Mouse (Mus musculus) hindbrain, postnatal 0 days (tissue): ENCODE data around the gene Psmb3. TPM values are rescaled to one million over a fixed set of nuclear protein-coding genes. Genes with fewer than 3 reads are reported as not detected.
"Not testable (repeated sequence)": the region's sequence is repeated elsewhere in the genome, so short reads cannot be mapped to it uniquely, and the experiment has no call there.

Source experiments
- ATAC-seq: fragments of 200-750 bp; cut with Nextera tagmentation; 2 replicates; pipeline ENCODE4 v1.8.0; 2017; ENCODE audit warnings: mild to moderate bottlenecking, moderate TSS enrichment, moderate library complexity
- DNase-seq: peaks from one replicate; pipeline ENCODE4 v3.0.0-alpha.2; 2015; ENCODE audit warnings: low spot score
- H3K27ac ChIP-seq: fragments of 300-500 bp; sonication (generic); 2 replicates; pipeline ENCODE4 v1.5.1; 2014; ENCODE audit warnings: mild to moderate bottlenecking
- H3K27me3 ChIP-seq: fragments of 300-500 bp; sonication (generic); 2 replicates; pipeline ENCODE4 v1.6.1; 2014; ENCODE audit warnings: low read length, mixed read lengths; ENCODE audit not compliant: insufficient read depth
- H3K36me3 ChIP-seq: fragments of 300-500 bp; sonication (generic); 2 replicates; pipeline ENCODE4 v1.6.1; 2014; ENCODE audit warnings: low read length, mixed read lengths; ENCODE audit not compliant: insufficient read depth
- H3K4me1 ChIP-seq: fragments of 300-500 bp; sonication (generic); 2 replicates; pipeline ENCODE4 v1.6.1; 2014; ENCODE audit warnings: antibody characterized with exemption, low read length, mixed read lengths; ENCODE audit not compliant: insufficient read depth
- H3K4me2 ChIP-seq: fragments of 300-500 bp; sonication (generic); 2 replicates; pipeline ENCODE4 v1.6.1; 2014; ENCODE audit warnings: low read depth, mild to moderate bottlenecking, low read length, moderate library complexity, mixed read lengths
- H3K4me3 ChIP-seq: fragments of 300-500 bp; sonication (generic); 2 replicates; pipeline ENCODE4 v1.5.1; 2014; ENCODE audit warnings: low read length
- H3K9ac ChIP-seq: fragments of 300-500 bp; sonication (generic); replicated peaks from 2 replicates; pipeline ENCODE4 v1.6.1; 2014; ENCODE audit warnings: mild to moderate bottlenecking, low read length, moderate library complexity, mixed read lengths
- H3K9me3 ChIP-seq: fragments of 300-500 bp; sonication (generic); 2 replicates; pipeline ENCODE4 v1.6.1; 2016; ENCODE audit warnings: low read length, mixed read lengths
- CTCF ChIP-seq: IDR thresholded peaks from 2 replicates; pipeline ENCODE4 v1.5.1; 2016; ENCODE audit warnings: antibody characterized with exemption, control low read depth, low read depth
- WGBS: fragments of 180-500 bp; shearing (Covaris S2); extraction: QIAGEN DNeasy Blood & Tissue Kit; methylation state at CpG from one replicate; pipeline ENCODE4 v1.1.7; 2014; 5-methylcytosine and 5-hydroxymethylcytosine counted together
- polyA plus RNA-seq: library from polyadenylated mRNA; unstranded; fragments of >200 nt; fragmentation: Nextera tagmentation; extraction: Ambion mirVana; gene quantifications from 2 replicates; pipeline ENCODE4 v1.2.1, GENCODE M21; 2015
- total RNA-seq: library from RNA; depleted of rRNA; stranded (reverse); fragments of >200 nt; gene quantifications from 2 replicates; pipeline ENCODE4 v1.2.3, GENCODE M21; 2014

Gene Psmb3
- total and polyA plus RNA-seq, 2 experiments from 2014 or later: 498 to 523 TPM

DNA sequence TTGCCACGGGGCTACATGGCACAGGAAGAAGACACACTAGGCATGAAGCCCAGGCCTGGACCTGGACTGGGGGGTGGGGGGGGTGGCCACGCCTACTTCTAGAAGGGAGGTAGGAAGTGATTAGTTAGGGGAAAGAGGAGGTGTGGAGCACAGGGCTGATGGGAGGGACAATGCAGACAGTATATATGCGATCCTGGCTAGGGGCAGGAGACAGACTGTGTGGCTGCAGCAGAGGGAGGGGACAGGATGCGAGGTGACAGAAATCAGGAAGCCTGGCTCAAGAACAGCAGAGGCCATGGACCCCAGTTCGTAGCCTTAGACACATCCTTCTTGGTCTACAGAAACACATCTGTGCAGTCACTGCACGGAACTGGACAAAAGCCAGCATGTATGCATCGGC is 20.5 kb downstream of the Psmb3 start:
- ATAC-seq (no peak), DNase-seq (no peak)
- no peaks in the 10 kb centered on the region for H3K9me3 ChIP-seq
- TF ChIP-seq CTCF: no peak
- 77% methylated on average over 7 of the region's 7 CpGs for WGBS
- no peak overlapping the region for H3K4me3 ChIP-seq
- H3K4me1 ChIP-seq: no peaks in the 10 kb centered on the region
- H3K27me3 ChIP-seq: no peaks in the 10 kb centered on the region
- no peak overlapping the region for H3K4me2 ChIP-seq
- no peak overlapping the region for H3K27ac ChIP-seq
- H3K36me3 ChIP-seq: peaks cover 80% of the 10 kb centered on the region
- H3K9ac ChIP-seq: no peak overlapping the region

DNA sequence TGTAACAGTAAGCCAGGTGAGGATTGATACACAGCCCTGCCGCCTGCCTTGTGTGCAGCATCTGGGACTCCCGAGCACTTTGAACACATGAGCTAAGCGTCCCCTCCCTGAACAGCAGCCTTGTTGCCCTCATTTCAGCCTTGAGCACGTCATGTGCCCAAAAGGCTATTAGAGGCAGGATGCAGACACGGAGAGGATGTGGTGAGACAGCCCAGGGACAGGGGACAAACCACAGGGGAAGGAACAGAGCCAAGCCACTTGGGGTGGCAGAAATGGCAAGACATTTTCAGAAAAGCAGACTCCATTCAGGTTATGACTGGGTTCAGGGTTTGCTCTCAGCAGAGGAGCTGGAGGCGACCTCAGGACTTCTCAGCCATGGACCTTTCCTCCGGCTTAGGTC is 25.1 kb downstream of the Psmb3 start:
- no peak for ATAC-seq
- Histone ChIP-seq H3K27me3 (no peaks in the 10 kb centered on the region), H3K27ac (no peak overlapping the region), H3K9me3 (no peaks in the 10 kb centered on the region), H3K4me1 (no peaks in the 10 kb centered on the region), H3K9ac (no peak overlapping the region), H3K36me3 (peaks cover 69% of the 10 kb centered on the region), H3K4me2 (no peak overlapping the region), H3K4me3 (no peak overlapping the region)
- WGBS: 87% methylated on average over 7 of the region's 7 CpGs
- no peak for TF ChIP-seq CTCF
- DNase-seq: no peak

DNA sequence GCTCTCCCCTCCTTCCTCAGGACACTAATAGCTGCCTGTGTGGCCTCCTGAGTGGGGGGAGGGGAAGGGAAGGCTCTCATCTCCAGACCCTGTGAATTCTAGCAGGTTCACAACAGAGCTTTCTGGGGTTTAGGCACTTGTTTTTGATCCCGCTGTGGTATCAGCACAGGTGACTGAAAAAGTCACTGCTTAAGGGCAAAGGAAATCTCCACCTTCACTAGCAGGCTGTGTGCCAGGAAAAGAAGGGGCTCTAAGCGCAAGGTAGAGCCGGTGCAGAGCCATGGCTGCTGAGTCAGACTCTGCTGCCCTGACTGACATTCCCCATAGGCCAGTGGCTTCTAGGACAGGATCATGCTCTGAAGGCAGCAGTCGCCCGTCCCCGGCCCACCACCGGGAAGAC is 25.5 kb downstream of the Psmb3 start:
- Histone ChIP-seq H3K4me2 (no peak overlapping the region), H3K4me1 (no peaks in the 10 kb centered on the region), H3K36me3 (peaks cover 65% of the 10 kb centered on the region), H3K27ac (no peak overlapping the region), H3K4me3 (no peak overlapping the region), H3K27me3 (no peaks in the 10 kb centered on the region), H3K9ac (no peak overlapping the region), H3K9me3 (no peaks in the 10 kb centered on the region)
- no peak for TF ChIP-seq CTCF
- ATAC-seq (no peak), DNase-seq (no peak)
- 94% methylated on average over 7 of the region's 7 CpGs for WGBS

DNA sequence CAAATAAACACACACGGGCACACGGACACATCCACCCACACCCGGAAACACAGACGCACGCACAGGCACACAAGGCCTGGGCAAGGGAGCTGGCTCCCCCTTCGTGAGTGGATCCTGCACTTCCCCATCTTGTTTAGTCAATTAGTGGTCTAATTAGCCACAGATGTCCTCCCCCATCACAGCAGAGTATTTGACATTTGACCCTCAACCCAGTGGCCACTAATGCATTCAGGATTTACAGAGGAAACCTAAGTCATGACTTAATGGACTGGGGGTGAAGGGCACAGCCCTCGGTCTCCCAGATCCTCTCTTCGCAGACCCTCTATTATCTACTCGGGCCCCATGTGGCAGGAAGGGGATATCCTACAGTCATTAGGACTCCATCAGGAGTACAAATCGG is 30.5 kb downstream of the Psmb3 start:
- WGBS: 60% methylated on average over 10 of the region's 10 CpGs
- no peak overlapping the region for H3K27ac ChIP-seq
- no peak overlapping the region for H3K4me3 ChIP-seq
- TF ChIP-seq CTCF: no peak
- H3K4me2 ChIP-seq: no peak overlapping the region
- ATAC-seq (no peak), DNase-seq (no peak)
- H3K9me3 ChIP-seq: no peaks in the 10 kb centered on the region
- no peak overlapping the region for H3K9ac ChIP-seq
- no peaks in the 10 kb centered on the region for H3K4me1 ChIP-seq
- no peaks in the 10 kb centered on the region for H3K27me3 ChIP-seq
- H3K36me3 ChIP-seq: peaks cover 27% of the 10 kb centered on the region

DNA sequence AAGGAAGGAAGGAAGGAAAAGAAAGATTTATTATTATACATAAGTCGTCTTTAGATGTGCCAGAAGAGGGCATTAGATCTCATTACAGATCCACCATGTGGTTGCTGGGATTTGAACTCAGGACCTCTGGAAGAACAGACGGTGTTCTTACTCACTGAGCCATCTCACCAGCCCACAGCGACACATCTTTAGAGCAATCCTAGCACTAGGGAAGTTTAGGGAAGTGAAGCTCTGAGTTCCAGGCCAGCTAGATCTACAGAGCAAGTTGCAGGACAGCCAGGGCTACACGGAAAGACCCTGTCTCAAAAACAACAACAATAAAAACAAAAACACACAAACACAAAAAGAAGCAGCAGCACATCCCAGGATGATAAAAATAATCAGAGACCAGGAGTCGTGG is 31.6 kb downstream of the Psmb3 start:
- not testable (repeated sequence) for H3K27ac ChIP-seq, H3K9ac ChIP-seq, DNase-seq, ATAC-seq, H3K4me3 ChIP-seq, H3K4me2 ChIP-seq, H3K4me1 ChIP-seq, H3K9me3 ChIP-seq, H3K27me3 ChIP-seq
- 89% methylated on average over 5 of the region's 5 CpGs for WGBS
- peaks cover 20% of the 10 kb centered on the region for H3K36me3 ChIP-seq

DNA sequence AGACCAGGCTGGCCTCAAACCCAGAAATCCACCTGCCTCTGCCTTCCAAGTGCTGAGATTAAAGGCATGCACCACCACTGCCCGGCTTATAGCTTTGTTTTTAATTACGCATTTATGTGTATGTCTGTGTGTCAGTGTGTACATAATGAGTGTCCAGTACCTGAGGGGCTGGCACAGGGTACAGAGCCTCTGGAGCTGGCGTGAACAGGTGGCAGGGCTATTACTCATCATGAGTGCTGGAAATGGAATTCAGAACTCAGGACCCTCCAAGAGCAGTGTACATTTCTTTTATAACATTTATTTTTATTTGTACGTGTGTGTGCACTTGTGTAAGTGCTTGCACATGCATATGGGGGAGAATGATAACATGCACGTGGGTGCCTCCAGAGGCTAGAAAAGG is 33.4 kb downstream of the Psmb3 start:
- no peak overlapping the region for H3K27ac ChIP-seq
- H3K4me1 ChIP-seq: no peaks in the 10 kb centered on the region
- no peak for ATAC-seq
- no peak overlapping the region for H3K4me2 ChIP-seq
- peaks cover 8% of the 10 kb centered on the region for H3K36me3 ChIP-seq
- no peak for DNase-seq
- no peak for TF ChIP-seq CTCF
- no peaks in the 10 kb centered on the region for H3K9me3 ChIP-seq
- no peak overlapping the region for H3K4me3 ChIP-seq
- no peak overlapping the region for H3K9ac ChIP-seq
- no peaks in the 10 kb centered on the region for H3K27me3 ChIP-seq
- WGBS: 87% methylated on average over 5 of the region's 5 CpGs

DNA sequence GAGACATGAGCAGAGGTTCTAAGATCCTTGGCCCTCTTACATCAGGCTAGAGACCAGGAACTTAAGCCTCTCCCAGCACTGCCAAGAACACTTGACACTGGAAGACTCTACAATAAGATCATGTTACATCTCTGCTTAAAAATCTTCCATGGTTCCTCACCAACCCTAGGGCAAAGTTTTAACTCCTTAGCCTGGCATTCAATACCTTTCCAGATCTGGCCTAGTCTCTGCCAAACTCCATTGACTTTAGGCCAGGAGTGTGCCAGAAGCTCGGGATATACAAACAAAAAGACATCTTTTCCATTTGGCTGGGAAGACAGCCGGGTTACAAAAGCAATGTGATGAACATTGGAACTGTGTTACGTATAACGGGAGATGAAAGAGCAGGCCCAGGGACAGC is 34.4 kb downstream of the Psmb3 start:
- 51% methylated on average over 4 of the region's 4 CpGs for WGBS

More for the DNA sequence above, 34.4 kb downstream of the Psmb3 start:
- no peak overlapping the region for H3K4me3 ChIP-seq
- H3K4me1 ChIP-seq: peaks cover 6% of the 10 kb centered on the region
- ATAC-seq (no peak), DNase-seq (no peak)
- H3K4me2 ChIP-seq: no peak overlapping the region
- TF ChIP-seq CTCF: no peak
- no peaks in the 10 kb centered on the region for H3K9me3 ChIP-seq
- no peaks in the 10 kb centered on the region for H3K36me3 ChIP-seq
- H3K27me3 ChIP-seq: no peaks in the 10 kb centered on the region
- H3K9ac ChIP-seq: no peak overlapping the region
- no peak overlapping the region; the same call in 1 of the 2 replicates for H3K27ac ChIP-seq
